Mouse (Mus musculus) left cerebral cortex, postnatal 14 days (tissue): Measurements from ENCODE around the gene Zscan26. TPM values are rescaled to one million over a fixed set of nuclear protein-coding genes. Genes with fewer than 3 reads are reported as not detected.
"Not testable (repeated sequence)": the region's sequence is repeated elsewhere in the genome, so short reads cannot be mapped to it uniquely, and the experiment has no call there.

Experiments
- DNase-seq, 2 experiments: peaks; one replicate each; pipeline ENCODE4 v3.0.0; 2021 to 2022; ENCODE audit warnings: low spot score in 2 of 2, mixed read lengths in 1 of 2
- intact Hi-C: fragments of 180-260 bp; cut with DNase I; formaldehyde crosslinking; loops from one replicate; pipeline ENCODE4 v1.15.1; 2025
- long read RNA-seq, 2 experiments: library from polyadenylated mRNA; stranded (forward); transcript quantifications; one replicate each; pipeline ENCODE4 v2.0.0; 2021
- total RNA-seq, 2 experiments: library from RNA; stranded (reverse); gene quantifications; 2 replicates each; pipeline ENCODE4 v1.2.3; 2021

The Zscan26 gene
- total RNA-seq: 10 to 100 TPM; 33.9 to 39.7 TPM
- long read RNA-seq, experiment 1, full-length matches to known transcripts: 2 of 3 reads
- long read RNA-seq, experiment 1, partial matches to known transcripts: 0 of 3 reads
- long read RNA-seq, experiment 1, other reads (novel, unspliced or antisense): 1 of 3 reads
- long read RNA-seq, experiment 2, full-length matches to known transcripts: 3 of 7 reads
- long read RNA-seq, experiment 2, partial matches to known transcripts: 0 of 7 reads
- long read RNA-seq, experiment 2, other reads (novel, unspliced or antisense): 4 of 7 reads

GRCm38 (mm10) chr13:21453449-21453848 lies at the start of gene Zscan26:
Gene Zscan26 (minus strand): TSS chr13:21453730.
- intact Hi-C loops: loop anchor here (2.0 to 5.0 kb wide), 2 partner anchors 25 to 51 kb away; partner anchors contain the start of genes Gm10065, Zkscan3 and Zkscan4
- DNase-seq: peak; percentile 77 to 83

- intact Hi-C loops: no loop called here
- DNase-seq: no peak
These were observed 48.8 kb upstream of the Zscan26 start for GRCm38 (mm10) chr13:21502296-21502695.

GRCm38 (mm10) chr13:21501182-21501581 lies 47.7 kb upstream of the Zscan26 start, which contains the start of gene Gm11273:
Gene Gm11273 (minus strand): TSS chr13:21501418.
- intact Hi-C loops, DNase-seq: not testable (repeated sequence)

- intact Hi-C loops: no loop called here
- DNase-seq: peak in 1 of 2 experiments; percentile 12
These were observed 41.5 kb upstream of the Zscan26 start, which contains the start of gene AK157302 for GRCm38 (mm10) chr13:21495080-21495479. Gene AK157302 (plus strand): TSS chr13:21495223.

DNA sequence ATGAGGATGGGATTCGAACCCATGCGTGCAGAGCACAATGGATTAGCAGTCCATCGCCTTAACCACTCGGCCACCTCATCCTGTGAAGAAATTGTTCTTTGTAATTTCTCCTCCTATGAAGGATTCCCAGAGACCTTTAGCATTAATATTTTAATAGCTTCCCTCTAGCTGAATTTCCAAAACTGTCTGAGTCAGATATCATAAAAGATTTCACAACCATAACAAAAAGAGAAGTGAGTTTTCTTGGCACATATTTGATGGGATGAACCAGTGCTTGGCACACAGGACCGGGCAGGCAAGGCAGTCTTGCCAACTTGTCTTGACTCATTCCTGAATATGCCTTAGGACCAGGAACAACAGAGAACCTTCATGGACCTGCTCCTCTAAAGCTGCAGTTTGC lies 39.3 kb upstream of the Zscan26 start:
- intact Hi-C loops: no loop called here
- no peak for DNase-seq

DNA sequence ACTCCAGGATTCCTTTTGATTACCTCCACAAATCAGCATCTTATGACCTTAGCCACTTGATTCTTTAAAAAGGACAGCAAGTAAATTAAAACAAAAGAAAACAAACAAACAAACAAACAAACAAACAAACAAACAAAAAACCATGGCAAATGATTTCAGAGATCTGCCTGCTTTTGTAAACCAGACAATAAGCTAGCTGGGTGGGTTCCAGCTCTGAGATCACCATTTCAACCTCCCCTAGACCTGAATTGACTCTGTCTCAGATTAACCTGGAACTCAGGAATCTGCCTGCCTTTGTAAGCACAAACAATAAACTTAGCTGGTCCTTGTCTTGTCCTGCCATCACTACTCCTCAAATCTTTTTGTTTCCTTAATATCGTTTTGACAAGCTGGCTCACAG lies 33.4 kb upstream of the Zscan26 start:
- intact Hi-C loops: no loop called here

GRCm38 (mm10) chr13:21478759-21479670 lies 25.5 kb upstream of the Zscan26 start, which contains the start of the genes Zkscan4 and Gm10065:
Gene Zkscan4 (plus strand): TSS chr13:21478907.
Gene Gm10065 (minus strand): TSS chr13:21479441.
- intact Hi-C loops: loop anchor here (2.0 kb wide), 1 partner anchor 26 kb away; the partner anchor contains the start of gene Zscan26
- DNase-seq: peak; percentile 84

More for the DNA sequence above, 33.4 kb upstream of the Zscan26 start:
- no peak for DNase-seq

DNA sequence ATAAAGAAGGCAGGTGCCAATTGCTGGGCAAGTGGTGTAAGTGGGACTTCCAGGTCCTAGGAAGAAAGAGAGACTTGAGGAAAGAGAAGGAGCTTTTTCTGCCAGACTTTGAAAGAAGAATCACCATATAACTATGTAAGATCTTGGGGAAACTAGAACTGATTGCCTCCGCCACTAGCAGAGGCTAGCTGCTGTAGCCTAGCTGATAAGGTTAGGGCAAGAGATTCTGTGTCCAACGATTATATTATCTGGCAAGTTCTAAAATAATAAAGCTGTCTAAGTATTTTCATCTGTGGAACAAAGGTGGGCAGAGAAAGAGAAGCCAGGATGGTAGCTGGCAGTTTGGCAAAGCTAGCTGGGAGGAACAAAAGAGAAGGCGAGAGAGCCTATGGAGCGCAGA lies 18.9 kb upstream of the Zscan26 start:
- no peak for DNase-seq
- intact Hi-C loops: no loop called here

- no peak for DNase-seq
- intact Hi-C loops: no loop called here
These were observed 15.6 kb upstream of the Zscan26 start for GRCm38 (mm10) chr13:21469097-21469496.

- intact Hi-C loops: no loop called here
These were observed 14.8 kb upstream of the Zscan26 start, which contains the start of gene Nkapl for GRCm38 (mm10) chr13:21468061-21469019. Gene Nkapl (minus strand): TSS chr13:21468509.

GRCm38 (mm10) chr13:21467336-21467735 lies 13.8 kb upstream of the Zscan26 start:
- intact Hi-C loops: no loop called here
- no peak for DNase-seq

More at GRCm38 (mm10) chr13:21468061-21469019, 14.8 kb upstream of the Zscan26 start, which contains the start of gene Nkapl:
- peak; percentile 49 to 74 for DNase-seq

DNA sequence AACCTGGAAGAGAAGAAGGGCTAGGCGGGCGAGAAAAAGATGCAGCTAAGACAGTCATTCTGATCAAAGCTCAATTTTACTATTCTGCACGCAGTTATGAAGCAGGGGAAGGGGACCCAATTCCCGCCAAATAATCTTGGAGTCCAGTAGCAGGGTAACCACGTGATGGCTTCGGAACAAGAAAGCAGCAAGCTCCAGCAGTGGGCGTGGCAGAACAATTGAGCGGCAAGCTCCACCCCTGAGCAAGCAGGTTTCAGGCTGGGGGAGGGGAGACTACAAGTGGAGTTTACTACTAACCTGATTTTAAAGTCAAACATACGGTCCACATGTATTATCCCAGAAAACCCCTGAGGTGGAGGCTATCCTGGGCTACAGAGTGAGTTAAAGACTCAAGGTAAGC lies 9.0 kb upstream of the Zscan26 start:
- intact Hi-C loops, DNase-seq: not testable (repeated sequence)

- intact Hi-C loops: no loop called here
- DNase-seq: no peak
These were observed 2.8 kb upstream of the Zscan26 start for GRCm38 (mm10) chr13:21456347-21456746.

- no peak for DNase-seq
- intact Hi-C loops: loop anchor here (5.0 kb wide), 1 partner anchor 52 kb away; the partner anchor contains the start of gene Zkscan3
These were observed 603 bp upstream of the Zscan26 start for GRCm38 (mm10) chr13:21454133-21454532.

- no peak for DNase-seq
- intact Hi-C loops: loop anchor here (2.0 to 5.0 kb wide), 2 partner anchors 26 to 51 kb away; partner anchors contain the start of genes Gm10065, Zkscan3 and Zkscan4
These were observed 488 bp downstream of the Zscan26 start for GRCm38 (mm10) chr13:21453042-21453441.

DNA sequence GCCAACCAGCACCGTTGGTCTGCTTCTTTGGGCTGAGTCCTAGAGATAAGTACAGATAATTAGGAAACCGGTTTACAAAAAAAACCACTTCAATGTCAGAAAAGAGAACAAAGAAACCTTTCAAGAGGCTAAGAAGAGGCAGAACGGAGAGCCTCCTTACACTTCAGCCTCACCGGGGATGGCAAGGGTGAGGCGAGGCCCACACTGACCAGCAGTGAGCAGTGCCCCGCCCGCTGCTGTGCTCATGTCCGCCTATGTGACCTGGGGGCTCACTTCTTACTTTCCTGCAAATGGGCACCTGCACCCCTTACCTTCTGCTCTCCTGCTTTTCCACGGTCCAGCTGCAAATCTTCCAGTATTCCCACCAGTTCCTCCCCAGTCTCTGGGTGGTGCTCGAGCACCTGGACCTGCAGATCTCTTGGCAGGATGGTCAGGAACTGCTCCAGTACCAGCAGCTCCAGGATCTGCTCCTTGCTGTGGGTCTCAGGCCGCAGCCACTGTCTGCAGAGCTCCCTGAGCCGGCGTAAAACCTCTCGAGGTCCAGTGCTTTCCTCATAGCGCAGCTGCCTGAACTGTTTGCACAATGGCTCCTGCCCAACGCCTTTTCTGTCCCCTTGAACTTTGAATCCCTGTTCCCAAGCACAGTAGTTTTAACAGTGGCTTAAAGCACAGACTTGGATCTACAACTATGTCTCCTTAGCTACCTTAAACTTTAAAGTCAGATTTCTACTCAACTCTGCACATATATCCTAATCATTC lies 5.5 kb downstream of the Zscan26 start:
- intact Hi-C loops: no loop called here
- no peak for DNase-seq

DNA sequence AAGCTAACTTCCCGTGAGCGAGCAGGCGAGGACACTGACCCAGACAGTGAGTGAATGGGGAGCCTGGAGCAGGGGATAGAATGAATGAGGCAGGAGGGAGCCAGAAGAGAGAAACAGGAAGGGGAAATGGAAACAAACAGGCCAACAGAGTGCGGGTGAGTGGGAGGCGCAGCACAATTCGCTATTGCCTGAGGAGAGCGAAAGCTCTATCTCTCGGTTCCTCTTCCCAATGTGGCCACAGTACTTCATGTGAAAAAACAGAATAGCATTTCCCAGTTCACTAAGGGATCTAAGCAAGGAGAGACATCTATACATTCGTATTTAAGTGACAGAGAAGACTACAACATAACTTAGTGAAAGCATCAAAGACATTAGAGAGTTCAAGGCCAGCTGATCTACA lies 6.7 kb downstream of the Zscan26 start:
- no peak for DNase-seq
- intact Hi-C loops: no loop called here

- intact Hi-C loops: no loop called here
- DNase-seq: no peak
These were observed 12.3 kb downstream of the Zscan26 start for GRCm38 (mm10) chr13:21441207-21441572.
